8 mouse cellular contexts compared by ENCODE assay signal in genomic region chr12:111574074-111574886, GRCm38 (mm10). TPM values are rescaled to one million over a fixed set of nuclear protein-coding genes. Genes with fewer than 3 reads are reported as not detected.
DNase-seq lines count a peak whose midpoint lies in the region; ATAC-seq lines count a peak whose summit lies in the region.

Mark3 (plus strand) TSS chr12:111574523.

- peak; percentile 97 for ATAC-seq in hindbrain, embryonic 16.5 days

- WGBS in hindbrain, embryonic 16.5 days = under 1% methylated on average over 62 of the region's 75 CpGs
- under 1% methylated on average over 64 of the region's 75 CpGs for WGBS in macrophage (ENCODE audit: missing documents)

- H3K36me3 ChIP-seq in hindbrain, embryonic 16.5 days (ENCODE audit: control insufficient read depth, insufficient read depth, low read length) = no peaks in the 10 kb centered on the region
- no peaks in the 10 kb centered on the region for H3K36me3 ChIP-seq in macrophage (ENCODE audit: inconsistent target)

- peak within 1 kb of the TSS; percentile 89 for H3K9ac ChIP-seq in hindbrain, embryonic 16.5 days (ENCODE audit: low read depth, low read length)

- H3K27ac ChIP-seq in hindbrain, embryonic 16.5 days (ENCODE audit: low read depth, low read length) = peak within 1 kb of the TSS; percentile 96
- 0 out of 2 replicates have a peak within 1 kb of the TSS, but pooled peaks have one; percentile 13 for H3K27ac ChIP-seq in macrophage

- peaks cover 24% of the 10 kb centered on the region for H3K4me1 ChIP-seq in hindbrain, embryonic 16.5 days (ENCODE audit: control insufficient read depth, insufficient read depth, low read depth, low read length)

- peak; percentile 90 for DNase-seq in WW6 (ENCODE audit: low read depth, low spot score)
- DNase-seq in cerebellum, postnatal 4 days (ENCODE audit: low spot score in 2 of 2) = peak; percentile 92 to 98
- DNase-seq in gastrocnemius, adult 18-20 months (ENCODE audit: low spot score) = peak; percentile 97
- DNase-seq in left cerebral cortex, adult 18-20 months (ENCODE audit: low spot score in 2 of 2) = peak; percentile 97 to 98
- DNase-seq in right cerebral cortex, adult 18-20 months = peak; percentile 98
- peak; percentile 96 for DNase-seq in urinary bladder, postnatal 10 days (ENCODE audit: low spot score)

- peaks cover 45% of the 10 kb centered on the region for H3K79me2 ChIP-seq in macrophage (ENCODE audit: inconsistent target)

- peak within 1 kb of the TSS; percentile 76 for H3K4me3 ChIP-seq in hindbrain, embryonic 16.5 days (ENCODE audit: low read length)
- peak within 1 kb of the TSS; percentile 62 for H3K4me3 ChIP-seq in macrophage (ENCODE audit: inconsistent target)

- H3K9me3 ChIP-seq in hindbrain, embryonic 16.5 days (ENCODE audit: control insufficient read depth, low read length) = no peaks in the 10 kb centered on the region

- H3K4me2 ChIP-seq in hindbrain, embryonic 16.5 days (ENCODE audit: low read length) = peak within 1 kb of the TSS; percentile 87

- no peaks in the 10 kb centered on the region for H3K27me3 ChIP-seq in hindbrain, embryonic 16.5 days (replicated peaks; ENCODE audit: control insufficient read depth, insufficient read depth, low read length)

RNA-seq across cellular contexts. Expression of gene Mark3, which starts in this region (rescaled TPM):
- total RNA-seq in gastrocnemius, adult 18-20 months (2021) = 10 to 100 TPM; 52.7 to 55.0 TPM
- 26.4 and 38.3 TPM in 2 replicates for polyA plus RNA-seq in hindbrain, embryonic 16.5 days (2015; fragmentation: Nextera tagmentation; extraction: Ambion mirVana)
- 10 to 100 TPM; 82.9 to 94.5 TPM for total RNA-seq in left cerebral cortex, adult 18-20 months (2021)
- total RNA-seq in macrophage (2018; cell fraction: chromatin; rRNA removed) = 100 to 1,000 TPM; 131 to 209 (median 169) TPM
- 10 to 100 TPM; 20.3 to 30.6 (median 24.8) TPM for total RNA-seq in macrophage (2018; cell fraction: cytosol; rRNA removed)
- total RNA-seq in macrophage (2018; cell fraction: nucleus; rRNA removed) = 100 to 1,000 TPM in 12 of 26 experiments, 10 to 100 TPM in 14; 62.6 to 145 (median 97.2) TPM
- polyA plus RNA-seq in macrophage (2018) = 20.7 to 24.6 TPM (median 23.1 TPM) in 3 replicates

Comparison
In these comparisons a context has a peak if more than half of its experiments do, and no peak if none do; other contexts are left out.
1. Peak in every context shown above with its lines: DNase-seq, ATAC-seq, H3K4me3 ChIP-seq and H3K27ac ChIP-seq.